Comparison of ENCODE assay signal across 9 mouse cellular contexts in genomic region chr1:179446127-179446844, GRCm38 (mm10).
A peak's percentile ranks its signal among the peaks of the same experiment; 100 is the strongest.
DNase-seq lines count a peak whose midpoint lies in the region; ATAC-seq lines count a peak whose summit lies in the region.
"Had no signal": no experiment of that assay in that cellular context is flagged by ENCODE, and none has a peak within 500 bp of the region (broad histone marks: within the 10 kb centered on the region; RNA-seq: fewer than 3 reads in every experiment).

No protein-coding gene starts in this region.

- H3K4me2 ChIP-seq in forebrain, embryonic 14.5 days (ENCODE audit: low read length) = 0 out of 2 replicates have a peak overlapping the region, but pooled peaks have one; percentile 7
- H3K4me2 ChIP-seq in limb, embryonic 13.5 days (replicated peaks) = peak overlapping the region; percentile 35

- peaks cover 4% of the 10 kb centered on the region; the same call in 1 of the 2 replicates for H3K4me1 ChIP-seq in forebrain, embryonic 14.5 days (ENCODE audit: control insufficient read depth, insufficient read depth, low read length)
- H3K4me1 ChIP-seq in limb, embryonic 13.5 days = peaks cover 28% of the 10 kb centered on the region

- peak; percentile 72 for ATAC-seq in forebrain, embryonic 14.5 days
- peak; percentile 63 for ATAC-seq in limb, embryonic 13.5 days (ENCODE audit: low FRiP score, low read depth)
- ATAC-seq in activated CD4-positive, CD25-positive, alpha-beta regulatory T cell, adult 4 months = no peak
- ATAC-seq: Patski had no signal

- H3K27me3 ChIP-seq in forebrain, embryonic 14.5 days (replicated peaks; ENCODE audit: control insufficient read depth, insufficient read depth, low read length) = peaks cover 18% of the 10 kb centered on the region
- peaks cover 30% of the 10 kb centered on the region for H3K27me3 ChIP-seq in limb, embryonic 13.5 days
- H3K27me3 ChIP-seq: Patski had no signal

- no peak overlapping the region for H3K9ac ChIP-seq in forebrain, embryonic 14.5 days (ENCODE audit: low read length)
- H3K9ac ChIP-seq in limb, embryonic 13.5 days = no peak overlapping the region

- 15% methylated on average over 17 of the region's 17 CpGs for WGBS in forebrain, embryonic 14.5 days
- WGBS in limb, embryonic 13.5 days = 23% methylated on average over 17 of the region's 17 CpGs

- no peaks in the 10 kb centered on the region for H3K36me3 ChIP-seq in forebrain, embryonic 14.5 days (ENCODE audit: control insufficient read depth, insufficient read depth, low read length)
- no peaks in the 10 kb centered on the region for H3K36me3 ChIP-seq in limb, embryonic 13.5 days

- peak; percentile 21 to 32 for DNase-seq in layer of hippocampus, postnatal 10 days (ENCODE audit: low spot score in 2 of 2)
- no peak for DNase-seq in layer of hippocampus, adult 9-11 months
- peak; percentile 71 for DNase-seq in forebrain, embryonic 14.5 days (ENCODE audit: low spot score)
- peak; percentile 79 for DNase-seq in retina, embryonic 14.5 days (ENCODE audit: low spot score)
- no peak for DNase-seq in layer of hippocampus, adult 8-10 months (ENCODE audit: low spot score in 2 of 2)
- no peak for DNase-seq in natural killer cell, adult 2 months (ENCODE audit: low spot score in 2 of 2)

- no peaks in the 10 kb centered on the region for H3K9me3 ChIP-seq in forebrain, embryonic 14.5 days (replicated peaks; ENCODE audit: control insufficient read depth, low read length)
- no peaks in the 10 kb centered on the region for H3K9me3 ChIP-seq in limb, embryonic 13.5 days

- H3K27ac ChIP-seq in forebrain, embryonic 14.5 days (ENCODE audit: low read depth, low read length) = no peak overlapping the region
- no peak overlapping the region for H3K27ac ChIP-seq in limb, embryonic 13.5 days

- H3K4me3 ChIP-seq in forebrain, embryonic 14.5 days (ENCODE audit: low read depth, low read length) = no peak overlapping the region
- H3K4me3 ChIP-seq in limb, embryonic 13.5 days = no peak overlapping the region

Comparison
In these comparisons a context has a peak if more than half of its experiments do, and no peak if none do; other contexts are left out.
1. DNase-seq: peak in layer of hippocampus, postnatal 10 days (2 of 2), forebrain, embryonic 14.5 days (single experiment) and retina, embryonic 14.5 days (single experiment); none in layer of hippocampus, adult 9-11 months (single experiment), layer of hippocampus, adult 8-10 months (0 of 2) and natural killer cell, adult 2 months (0 of 2).